In the genomic region with DNA sequence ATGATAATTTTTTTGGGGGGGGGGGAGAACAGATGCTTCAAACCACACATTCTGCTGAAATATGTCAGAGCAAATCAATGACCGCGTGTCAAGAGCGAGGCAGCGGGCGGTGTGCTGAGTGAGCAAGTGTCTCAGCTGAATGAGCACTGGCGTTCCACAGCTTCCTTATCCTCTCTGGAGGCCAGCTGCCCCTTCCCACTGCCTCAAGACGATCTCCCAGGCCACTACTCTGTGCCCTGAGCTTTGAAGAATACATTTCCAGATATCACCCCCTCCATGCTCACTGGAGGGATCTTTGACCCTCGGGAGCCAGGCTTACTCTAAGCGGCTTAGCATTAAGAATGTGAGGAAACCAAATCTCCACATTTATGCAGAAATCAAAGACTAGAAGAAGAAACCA, we compare ENCODE assay signal across 18 mouse cellular contexts. TPM values are rescaled to one million over a fixed set of nuclear protein-coding genes. Genes with fewer than 3 reads are reported as not detected.
A peak's percentile ranks its signal among the peaks of the same experiment; 100 is the strongest.
DNase-seq lines count a peak whose midpoint lies in the region; ATAC-seq lines count a peak whose summit lies in the region.
"Had no signal": no experiment of that assay in that cellular context is flagged by ENCODE, and none has a peak within 500 bp of the region (broad histone marks: within the 10 kb centered on the region; RNA-seq: fewer than 3 reads in every experiment).

No protein-coding gene starts in this region.

- WGBS in hindbrain, embryonic 13.5 days: 60% methylated on average over 9 of the region's 9 CpGs
- WGBS in hindbrain, embryonic 14.5 days: 41% methylated on average over 9 of the region's 9 CpGs
- 33% methylated on average over 9 of the region's 9 CpGs for WGBS in midbrain, embryonic 11.5 days

- no peak overlapping the region for H3K4me3 ChIP-seq in hindbrain, embryonic 13.5 days
- no peak overlapping the region for H3K4me3 ChIP-seq in hindbrain, embryonic 14.5 days (replicated peaks; ENCODE audit: low read length)
- H3K4me3 ChIP-seq in midbrain, embryonic 11.5 days (ENCODE audit: low read depth, low read length): no peak overlapping the region
- H3K4me3 ChIP-seq: embryonic facial prominence, embryonic 12.5 days; limb, embryonic 12.5 days; liver, embryonic 15.5 days had no signal

- no peaks in the 10 kb centered on the region for H3K27me3 ChIP-seq in hindbrain, embryonic 13.5 days
- no peaks in the 10 kb centered on the region for H3K27me3 ChIP-seq in hindbrain, embryonic 14.5 days (ENCODE audit: control insufficient read depth, insufficient read depth, low read length)
- no peaks in the 10 kb centered on the region for H3K27me3 ChIP-seq in midbrain, embryonic 11.5 days (ENCODE audit: control insufficient read depth, insufficient read depth, low read length)
- H3K27me3 ChIP-seq: CH12.LX; embryonic facial prominence, embryonic 12.5 days; liver, embryonic 15.5 days had no signal

- no peak for DNase-seq in hindbrain, embryonic 14.5 days (ENCODE audit: low spot score)
- peak; percentile 54 for DNase-seq in kidney, adult 9 months
- no peak for DNase-seq in midbrain, embryonic 11.5 days (ENCODE audit: low spot score, missing footprints)
- peak; percentile 59 for DNase-seq in retina, postnatal 1 day
- no peak for DNase-seq in lung, postnatal 10 days
- no peak for DNase-seq in thymus, postnatal 4 days
- DNase-seq: adrenal gland, adult 2 months; cerebellum, adult 18-20 months; gastrocnemius, postnatal 10 days; heart, adult 18-20 months had no signal

- no peak for ATAC-seq in hindbrain, embryonic 13.5 days (ENCODE audit: low FRiP score)
- no peak for ATAC-seq in hindbrain, embryonic 14.5 days (ENCODE audit: low FRiP score)
- peak; percentile 38; the same call in 1 of the 2 replicates for ATAC-seq in midbrain, embryonic 11.5 days (ENCODE audit: low FRiP score)
- ATAC-seq: intestine, embryonic 16.5 days; lung, postnatal 0 days had no signal

- H3K9me3 ChIP-seq in hindbrain, embryonic 13.5 days: no peaks in the 10 kb centered on the region
- H3K9me3 ChIP-seq in hindbrain, embryonic 14.5 days (ENCODE audit: control insufficient read depth, low read length): no peaks in the 10 kb centered on the region
- H3K9me3 ChIP-seq in midbrain, embryonic 11.5 days (ENCODE audit: control insufficient read depth, low read length): no peaks in the 10 kb centered on the region
- H3K9me3 ChIP-seq: embryonic facial prominence, embryonic 12.5 days; limb, embryonic 12.5 days; liver, embryonic 15.5 days; megakaryocyte, embryonic 14.5 days had no signal

- no peaks in the 10 kb centered on the region for H3K36me3 ChIP-seq in hindbrain, embryonic 13.5 days
- H3K36me3 ChIP-seq in hindbrain, embryonic 14.5 days (replicated peaks; ENCODE audit: control insufficient read depth, insufficient read depth): no peaks in the 10 kb centered on the region
- no peaks in the 10 kb centered on the region for H3K36me3 ChIP-seq in midbrain, embryonic 11.5 days (ENCODE audit: control insufficient read depth, insufficient read depth, low read length)
- H3K36me3 ChIP-seq: embryonic facial prominence, embryonic 12.5 days; limb, embryonic 12.5 days; liver, embryonic 15.5 days had no signal

- H3K27ac ChIP-seq in hindbrain, embryonic 13.5 days: peak overlapping the region; percentile 42; the same call in 1 of the 2 replicates
- H3K27ac ChIP-seq in hindbrain, embryonic 14.5 days: no peak overlapping the region
- H3K27ac ChIP-seq in midbrain, embryonic 11.5 days (ENCODE audit: low read depth, low read length): no peak overlapping the region
- H3K27ac ChIP-seq: embryonic facial prominence, embryonic 12.5 days; limb, embryonic 12.5 days; liver, embryonic 15.5 days had no signal

- H3K4me1 ChIP-seq in hindbrain, embryonic 13.5 days (replicated peaks): peaks cover 15% of the 10 kb centered on the region
- 0 out of 2 replicates have a peak, but pooled peaks cover 4% of the 10 kb centered on the region for H3K4me1 ChIP-seq in hindbrain, embryonic 14.5 days (replicated peaks; ENCODE audit: control insufficient read depth, insufficient read depth, low read length)
- H3K4me1 ChIP-seq in midbrain, embryonic 11.5 days (ENCODE audit: control insufficient read depth, insufficient read depth, low read length): peaks cover 12% of the 10 kb centered on the region
- H3K4me1 ChIP-seq: limb, embryonic 12.5 days; liver, embryonic 15.5 days had no signal

- no peak overlapping the region for H3K9ac ChIP-seq in hindbrain, embryonic 13.5 days
- no peak overlapping the region for H3K9ac ChIP-seq in hindbrain, embryonic 14.5 days
- H3K9ac ChIP-seq in midbrain, embryonic 11.5 days (ENCODE audit: low read length): no peak overlapping the region
- H3K9ac ChIP-seq: embryonic facial prominence, embryonic 12.5 days; limb, embryonic 12.5 days; liver, embryonic 15.5 days had no signal

- no peak overlapping the region for H3K4me2 ChIP-seq in hindbrain, embryonic 13.5 days
- H3K4me2 ChIP-seq in hindbrain, embryonic 14.5 days (replicated peaks): no peak overlapping the region
- no peak overlapping the region for H3K4me2 ChIP-seq in midbrain, embryonic 11.5 days
- H3K4me2 ChIP-seq: embryonic facial prominence, embryonic 12.5 days; limb, embryonic 12.5 days; liver, embryonic 15.5 days had no signal

RNA-seq across cellular contexts. Expression of a gene that starts 59.2 kb away (rescaled TPM):
- polyA plus RNA-seq in hindbrain, embryonic 13.5 days (2015; fragmentation: Nextera tagmentation; extraction: Ambion mirVana): 1.3 and 2.1 TPM in 2 replicates
- 1.1 and 1.8 TPM in 2 replicates for polyA plus RNA-seq in hindbrain, embryonic 14.5 days (2014; fragmentation: Nextera tagmentation; extraction: Ambion mirVana)
- polyA plus RNA-seq in midbrain, embryonic 11.5 days (2014; fragmentation: Nextera tagmentation; extraction: Ambion mirVana): 0.82 and 0.87 TPM in 2 replicates

Comparison
In these comparisons a context has a peak if more than half of its experiments do, and no peak if none do; other contexts are left out.
1. DNase-seq: peak in kidney, adult 9 months (single experiment) and retina, postnatal 1 day (single experiment); none in hindbrain, embryonic 14.5 days (single experiment), midbrain, embryonic 11.5 days (single experiment), lung, postnatal 10 days (single experiment) and thymus, postnatal 4 days (single experiment).